Mouse (Mus musculus) stomach, postnatal 0 days (tissue): ENCODE data around the gene Upb1. TPM values are rescaled to one million over a fixed set of nuclear protein-coding genes. Genes with fewer than 3 reads are reported as not detected.
"Not testable (repeated sequence)": the region's sequence is repeated elsewhere in the genome, so short reads cannot be mapped to it uniquely, and the experiment has no call there.

Experiments used
- ATAC-seq: fragments of 200-750 bp; cut with Nextera tagmentation; 2 replicates; pipeline ENCODE4 v1.8.0; 2017; ENCODE audit not compliant: low FRiP score, low TSS enrichment
- DNase-seq: peaks from one replicate; pipeline ENCODE4 v3.0.0-alpha.2; 2016; ENCODE audit warnings: low spot score
- H3K27ac ChIP-seq: fragments of 300-500 bp; sonication (generic); replicated peaks from 2 replicates; pipeline ENCODE4 v1.5.1; 2014; ENCODE audit warnings: mild to moderate bottlenecking, control low read depth
- H3K27me3 ChIP-seq: fragments of 300-500 bp; sonication (generic); 2 replicates; pipeline ENCODE4 v1.6.1; 2014; ENCODE audit warnings: low read length; ENCODE audit not compliant: control insufficient read depth, insufficient read depth
- H3K36me3 ChIP-seq: fragments of 300-500 bp; sonication (generic); 2 replicates; pipeline ENCODE4 v1.6.1; 2014; ENCODE audit warnings: low read length, mixed read lengths; ENCODE audit not compliant: control insufficient read depth, insufficient read depth
- H3K4me1 ChIP-seq: fragments of 300-500 bp; sonication (generic); replicated peaks from 2 replicates; pipeline ENCODE4 v1.6.1; 2014; ENCODE audit warnings: antibody characterized with exemption; ENCODE audit not compliant: control insufficient read depth, insufficient read depth
- H3K4me2 ChIP-seq: fragments of 300-500 bp; sonication (generic); replicated peaks from 2 replicates; pipeline ENCODE4 v1.6.1; 2014; ENCODE audit warnings: low read depth, mild to moderate bottlenecking, control low read depth, moderate library complexity
- H3K4me3 ChIP-seq: fragments of 300-500 bp; sonication (generic); 2 replicates; pipeline ENCODE4 v1.5.1; 2014; ENCODE audit warnings: low read depth, low read length, control low read depth
- H3K9ac ChIP-seq: fragments of 300-500 bp; sonication (generic); 2 replicates; pipeline ENCODE4 v1.6.1; 2014; ENCODE audit warnings: mild to moderate bottlenecking, low read length, control low read depth, mixed read lengths
- H3K9me3 ChIP-seq: fragments of 300-500 bp; sonication (generic); 2 replicates; pipeline ENCODE4 v1.6.1; 2016; ENCODE audit warnings: low read length; ENCODE audit not compliant: control insufficient read depth
- CTCF ChIP-seq: IDR thresholded peaks from 2 replicates; pipeline ENCODE4 v1.5.1; 2016; ENCODE audit warnings: antibody characterized with exemption, low read depth, mild to moderate bottlenecking, moderate library complexity
- EP300 ChIP-seq: optimal IDR thresholded peaks from 2 replicates; pipeline ENCODE3; 2016; ENCODE audit warnings: antibody characterized with exemption
- WGBS: fragments of 180-500 bp; shearing (Covaris S2); extraction: QIAGEN DNeasy Blood & Tissue Kit; methylation state at CpG from one replicate; pipeline ENCODE4 v1.1.7; 2014; 5-methylcytosine and 5-hydroxymethylcytosine counted together
- polyA plus RNA-seq: library from polyadenylated mRNA; unstranded; fragments of >200 nt; fragmentation: Nextera tagmentation; extraction: Ambion mirVana; gene quantifications from 2 replicates; pipeline ENCODE4 v1.2.1, GENCODE M21; 2015

Upb1 gene
- polyA plus RNA-seq, 1 experiment from 2014 or later: 3.8 TPM

- Histone ChIP-seq H3K36me3 (no peaks in the 10 kb centered on the region), H3K4me1 (no peaks in the 10 kb centered on the region), H3K27ac (no peak overlapping the region), H3K9ac (no peak overlapping the region), H3K4me2 (no peak overlapping the region), H3K9me3 (no peaks in the 10 kb centered on the region), H3K4me3 (no peak overlapping the region), H3K27me3 (no peaks in the 10 kb centered on the region)
- TF ChIP-seq EP300 (no peak), CTCF (no peak)
- no peak for ATAC-seq
- WGBS: 90% methylated on average over 8 of the region's 8 CpGs
- no peak for DNase-seq
These were observed 49.4 kb downstream of the Upb1 start for GRCm38 (mm10) chr10:75450331-75450730.

GRCm38 (mm10) chr10:75451036-75451786, 50.3 kb downstream of the Upb1 start:
- no peak overlapping the region for H3K4me2 ChIP-seq
- peak; percentile 34 for DNase-seq
- no peaks in the 10 kb centered on the region for H3K4me1 ChIP-seq
- no peak for TF ChIP-seq CTCF
- no peak for TF ChIP-seq EP300
- WGBS: 39% methylated on average over 10 of the region's 10 CpGs
- H3K9ac ChIP-seq: no peak overlapping the region
- no peaks in the 10 kb centered on the region for H3K9me3 ChIP-seq
- peak; percentile 65; the same call in 1 of the 2 replicates for ATAC-seq
- H3K27me3 ChIP-seq: no peaks in the 10 kb centered on the region
- no peaks in the 10 kb centered on the region for H3K36me3 ChIP-seq
- 0 out of 2 replicates have a peak overlapping the region, but pooled peaks have one; percentile 9 for H3K27ac ChIP-seq
- no peak overlapping the region for H3K4me3 ChIP-seq

DNA sequence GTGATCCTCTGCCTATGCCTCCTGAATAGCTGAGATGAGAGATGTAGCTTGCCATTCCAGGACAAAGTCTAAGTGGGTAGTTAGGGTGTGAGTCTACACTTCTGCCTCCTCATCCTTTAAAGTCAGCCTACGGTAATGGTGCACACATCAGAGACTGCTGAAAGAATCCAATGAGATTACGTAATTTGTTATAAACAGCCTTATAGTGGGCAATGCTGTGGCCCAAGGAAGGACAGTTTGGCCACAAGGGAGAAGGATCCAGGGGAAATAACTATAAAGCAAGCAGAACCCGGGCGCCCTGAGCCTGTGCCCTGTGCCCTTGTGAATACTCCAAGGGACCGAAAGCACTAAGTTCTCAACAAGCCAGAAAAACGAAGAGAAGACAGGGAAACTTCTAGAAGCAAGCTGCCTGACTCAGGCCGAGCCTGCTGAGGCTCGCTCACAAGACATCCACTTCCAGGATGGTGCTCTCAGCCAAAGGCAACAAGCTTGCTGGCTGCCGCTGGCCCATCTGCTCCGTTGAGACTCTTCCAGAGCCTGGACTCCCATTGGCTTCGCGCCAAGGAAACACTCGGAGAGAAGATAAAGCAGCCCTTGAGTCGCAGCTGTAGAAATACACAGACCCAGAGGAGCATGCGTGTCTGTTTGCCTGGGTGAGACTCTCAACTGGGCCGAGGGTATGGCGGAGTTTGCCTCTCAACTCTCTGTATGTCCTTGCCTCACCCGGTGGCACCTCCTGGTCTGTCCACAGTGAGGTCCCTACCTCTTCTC, 55.3 kb downstream of the Upb1 start:
- not testable (repeated sequence) for H3K27ac ChIP-seq, ATAC-seq, DNase-seq

DNA sequence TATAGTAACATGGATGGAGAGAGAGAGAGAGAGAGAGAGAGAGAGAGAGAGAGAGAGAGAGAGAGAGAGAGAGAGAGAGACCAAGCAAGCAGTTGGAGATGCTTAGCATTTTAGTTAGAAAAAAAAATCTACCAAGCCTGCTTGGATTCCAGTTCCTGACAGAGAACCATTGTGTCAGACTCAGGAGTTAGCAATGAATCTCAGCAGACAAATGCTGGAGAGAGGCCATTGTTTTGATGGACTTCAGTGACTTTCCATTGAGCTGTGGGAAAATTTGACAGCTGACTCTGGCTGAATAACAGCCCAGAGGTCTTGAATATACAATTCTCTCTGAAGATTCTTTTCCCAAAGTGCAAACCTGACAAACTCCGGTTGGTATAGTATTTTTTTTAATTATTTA, 56.9 kb downstream of the Upb1 start:
- Histone ChIP-seq H3K4me2 (no peak overlapping the region), H3K9me3 (no peaks in the 10 kb centered on the region), H3K36me3 (no peaks in the 10 kb centered on the region), H3K27ac (no peak overlapping the region), H3K9ac (no peak overlapping the region), H3K4me3 (no peak overlapping the region), H3K4me1 (no peaks in the 10 kb centered on the region), H3K27me3 (no peaks in the 10 kb centered on the region)
- 68% methylated on average over 1 of the region's 1 CpGs for WGBS
- ATAC-seq (no peak), DNase-seq (no peak)
- TF ChIP-seq EP300 (no peak), CTCF (no peak)

More for the DNA sequence above, 55.3 kb downstream of the Upb1 start:
- not testable (repeated sequence) for H3K27me3 ChIP-seq, H3K4me3 ChIP-seq, H3K4me2 ChIP-seq, H3K9ac ChIP-seq, H3K36me3 ChIP-seq, H3K4me1 ChIP-seq, H3K9me3 ChIP-seq
- 57% methylated on average over 11 of the region's 18 CpGs for WGBS

- Histone ChIP-seq H3K27ac (no peak overlapping the region), H3K4me2 (no peak overlapping the region), H3K9me3 (no peaks in the 10 kb centered on the region), H3K4me1 (no peaks in the 10 kb centered on the region), H3K9ac (no peak overlapping the region), H3K27me3 (no peaks in the 10 kb centered on the region), H3K36me3 (no peaks in the 10 kb centered on the region), H3K4me3 (no peak overlapping the region)
- ATAC-seq (no peak), DNase-seq (no peak)
- 77% methylated on average over 4 of the region's 4 CpGs for WGBS
- TF ChIP-seq CTCF (no peak), EP300 (no peak)
These were observed 57.4 kb downstream of the Upb1 start for GRCm38 (mm10) chr10:75458329-75458728.

- no peak overlapping the region for H3K4me2 ChIP-seq
- H3K9ac ChIP-seq: no peak overlapping the region
- no peak for ATAC-seq
- no peak for DNase-seq
- H3K4me3 ChIP-seq: no peak overlapping the region
- TF ChIP-seq CTCF (no peak), EP300 (no peak)
- H3K36me3 ChIP-seq: no peaks in the 10 kb centered on the region
- H3K4me1 ChIP-seq: 0 out of 2 replicates have a peak, but pooled peaks cover 2% of the 10 kb centered on the region
- H3K27me3 ChIP-seq: no peaks in the 10 kb centered on the region
- WGBS: 84% methylated on average over 3 of the region's 3 CpGs
- no peaks in the 10 kb centered on the region for H3K9me3 ChIP-seq
- no peak overlapping the region for H3K27ac ChIP-seq
These were observed 61.8 kb downstream of the Upb1 start for GRCm38 (mm10) chr10:75462728-75463127.
